Mouse (Mus musculus) limb, embryonic 13.5 days (tissue): ENCODE measurements at regions not wholly inside any gene's neighbourhood (a gene's known extent, or its start where the extent isn't known, plus 50 kb on each side); places are given as distances from the start of the nearest gene placed in this dataset.

Experiments
- ATAC-seq: fragments of 200-750 bp; cut with Nextera tagmentation; 2 replicates; pipeline ENCODE4 v1.8.0; 2017; ENCODE audit warnings: low read depth, moderate number of reproducible peaks, moderate TSS enrichment; ENCODE audit not compliant: low FRiP score
- H3K27ac ChIP-seq: fragments of 300-500 bp; sonication (generic); 2 replicates; pipeline ENCODE4 v1.5.1; 2015; ENCODE audit warnings: inconsistent platforms, mild to moderate bottlenecking, moderate library complexity
- H3K27me3 ChIP-seq: fragments of 300-500 bp; sonication (generic); 2 replicates; pipeline ENCODE4 v1.6.1; 2015; ENCODE audit warnings: mild to moderate bottlenecking, inconsistent platforms
- H3K36me3 ChIP-seq: fragments of 300-500 bp; sonication (generic); 2 replicates; pipeline ENCODE4 v1.6.1; 2015; ENCODE audit warnings: inconsistent platforms, mild to moderate bottlenecking, moderate library complexity
- H3K4me1 ChIP-seq: fragments of 300-500 bp; sonication (generic); 2 replicates; pipeline ENCODE4 v1.6.1; 2015; ENCODE audit warnings: inconsistent platforms
- H3K4me2 ChIP-seq: fragments of 300-500 bp; sonication (generic); replicated peaks from 2 replicates; pipeline ENCODE4 v1.6.1; 2015; ENCODE audit warnings: inconsistent platforms, mild to moderate bottlenecking, moderate library complexity
- H3K4me3 ChIP-seq: fragments of 300-500 bp; sonication (generic); 2 replicates; pipeline ENCODE4 v1.5.1; 2015; ENCODE audit warnings: moderate library complexity, mild to moderate bottlenecking, inconsistent platforms
- H3K9ac ChIP-seq: fragments of 300-500 bp; sonication (generic); 2 replicates; pipeline ENCODE4 v1.6.1; 2015; ENCODE audit warnings: mild to moderate bottlenecking, inconsistent platforms
- H3K9me3 ChIP-seq: fragments of 300-500 bp; sonication (generic); 2 replicates; pipeline ENCODE4 v1.6.1; 2016; ENCODE audit warnings: inconsistent platforms
- WGBS: fragments of 180-500 bp; shearing (Covaris S2); methylation state at CpG from one replicate; pipeline ENCODE4 v1.1.7; 2015; 5-methylcytosine and 5-hydroxymethylcytosine counted together

GRCm38 (mm10) chr15:49043035-49043434 is 4841.7 kb upstream of the Gm7489 start:
- H3K4me3 ChIP-seq, result no peak overlapping the region
- 64% methylated on average over 2 of the region's 2 CpGs for WGBS
- H3K4me2 ChIP-seq, result no peak overlapping the region
- H3K4me1 ChIP-seq, result no peaks in the 10 kb centered on the region
- ATAC-seq, result no peak
- H3K27ac ChIP-seq, result no peak overlapping the region
- H3K36me3 ChIP-seq, result no peaks in the 10 kb centered on the region
- H3K27me3 ChIP-seq, result no peaks in the 10 kb centered on the region
- no peak overlapping the region for H3K9ac ChIP-seq
- no peaks in the 10 kb centered on the region for H3K9me3 ChIP-seq

GRCm38 (mm10) chr15:49065069-49065468 is 4819.6 kb upstream of the Gm7489 start:
- Histone ChIP-seq H3K9me3 (no peaks in the 10 kb centered on the region), H3K27ac (no peak overlapping the region), H3K4me1 (no peaks in the 10 kb centered on the region), H3K9ac (no peak overlapping the region), H3K4me3 (no peak overlapping the region), H3K36me3 (no peaks in the 10 kb centered on the region), H3K4me2 (no peak overlapping the region), H3K27me3 (no peaks in the 10 kb centered on the region)
- WGBS, result 77% methylated on average over 1 of the region's 1 CpGs
- no peak for ATAC-seq

DNA sequence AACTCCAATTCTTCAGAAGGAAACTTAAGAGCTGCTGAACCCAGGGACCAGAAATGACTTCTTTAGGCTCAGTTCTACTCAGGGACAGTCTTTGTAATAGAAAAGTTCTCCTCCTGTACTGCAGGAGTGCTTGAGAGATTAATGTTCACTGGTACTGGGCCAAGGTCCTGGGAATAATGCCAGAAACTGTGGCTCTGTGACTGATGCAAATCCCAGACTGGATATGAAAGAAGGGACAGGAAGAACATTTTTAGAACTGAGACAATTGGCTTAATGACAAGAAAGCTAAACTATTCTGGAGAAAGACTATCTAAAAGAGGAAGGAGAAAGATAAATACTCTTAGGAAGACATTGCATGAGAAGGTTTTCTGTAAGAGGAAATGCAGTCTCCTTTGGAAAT is 4818.8 kb upstream of the Gm7489 start:
- Histone ChIP-seq H3K9me3 (no peaks in the 10 kb centered on the region), H3K27me3 (no peaks in the 10 kb centered on the region), H3K9ac (no peak overlapping the region), H3K4me1 (no peaks in the 10 kb centered on the region), H3K36me3 (no peaks in the 10 kb centered on the region), H3K4me2 (no peak overlapping the region), H3K4me3 (no peak overlapping the region), H3K27ac (no peak overlapping the region)
- 0 out of 2 replicates have a peak, but pooled peaks have one; percentile 54 for ATAC-seq

GRCm38 (mm10) chr15:49066367-49066766 is 4818.3 kb upstream of the Gm7489 start:
- Histone ChIP-seq H3K4me1 (no peaks in the 10 kb centered on the region), H3K27ac (no peak overlapping the region), H3K36me3 (no peaks in the 10 kb centered on the region), H3K4me2 (no peak overlapping the region), H3K27me3 (no peaks in the 10 kb centered on the region), H3K9ac (no peak overlapping the region), H3K9me3 (no peaks in the 10 kb centered on the region), H3K4me3 (no peak overlapping the region)
- 75% methylated on average over 2 of the region's 2 CpGs for WGBS
- ATAC-seq, result no peak
